Mouse (Mus musculus): ENCODE measurements around the gene Nudc.
"Not testable (repeated sequence)": the region's sequence is repeated elsewhere in the genome, so short reads cannot be mapped to it uniquely, and the experiment has no call there.

Gene Nudc

DNA sequence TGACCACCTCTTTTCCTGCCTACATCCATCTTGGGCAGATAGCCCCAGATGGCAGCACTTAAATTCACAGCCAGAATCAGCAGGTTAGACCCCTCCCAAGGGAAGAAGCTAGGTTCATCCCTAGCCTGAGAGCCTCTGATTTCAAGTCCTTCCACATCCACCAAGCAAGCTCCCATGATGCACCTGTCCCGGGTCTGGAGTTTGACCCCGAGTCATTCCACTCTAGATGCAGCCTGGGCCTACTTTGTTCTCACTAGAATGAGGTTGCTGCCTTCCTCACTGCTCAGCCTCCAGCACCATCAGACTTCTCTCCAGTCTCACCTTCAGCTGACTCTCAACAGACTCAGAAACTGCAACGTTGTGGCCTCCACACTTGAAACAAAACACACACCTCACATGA, 9.7 kb downstream of the Nudc start:
- DNase-seq (ENCODE audit: low read depth, low spot score): no peak

DNA sequence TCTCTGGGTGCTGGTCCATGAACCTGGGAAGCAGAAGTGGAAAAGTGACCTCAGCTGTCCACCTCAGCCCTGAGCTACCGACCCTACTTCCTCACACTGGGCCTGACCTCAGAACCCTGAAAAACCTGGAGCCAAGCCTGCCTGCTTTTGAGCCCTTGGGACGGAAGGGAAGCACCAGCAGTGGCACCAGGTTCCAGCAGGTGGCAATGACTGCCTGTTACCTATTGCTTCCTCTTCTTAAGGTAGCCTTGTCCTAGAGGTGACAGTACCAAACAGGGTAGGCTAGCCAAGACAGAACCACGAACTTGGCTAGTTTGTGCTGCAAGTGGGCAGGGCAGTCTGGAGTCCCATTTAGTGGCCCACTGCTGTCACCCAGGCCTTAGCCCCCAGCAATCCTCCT, 13.0 kb downstream of the Nudc start:
- DNase-seq (ENCODE audit: low read depth, low spot score): no peak

DNA sequence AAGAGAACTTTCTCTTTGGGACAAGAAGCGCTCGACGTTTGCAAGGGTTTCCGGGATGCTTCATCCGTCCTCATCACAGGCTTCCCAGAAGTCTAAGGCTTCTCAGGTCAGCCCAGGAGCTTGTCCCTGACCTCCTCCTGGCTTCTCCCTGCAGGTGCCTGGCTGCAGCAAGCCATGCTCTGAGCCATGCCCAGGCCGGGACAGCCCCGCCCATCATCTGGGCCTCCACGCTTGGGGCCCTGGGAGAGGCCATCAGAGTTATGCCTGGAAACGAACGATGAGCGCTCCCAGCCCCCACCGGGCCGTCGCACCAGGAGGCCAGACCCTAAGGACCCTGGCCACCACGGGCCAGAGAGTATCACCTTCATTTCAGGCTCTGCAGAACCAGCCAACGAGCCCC, 18.0 kb downstream of the Nudc start:
- DNase-seq (ENCODE audit: low read depth, low spot score): no peak

DNA sequence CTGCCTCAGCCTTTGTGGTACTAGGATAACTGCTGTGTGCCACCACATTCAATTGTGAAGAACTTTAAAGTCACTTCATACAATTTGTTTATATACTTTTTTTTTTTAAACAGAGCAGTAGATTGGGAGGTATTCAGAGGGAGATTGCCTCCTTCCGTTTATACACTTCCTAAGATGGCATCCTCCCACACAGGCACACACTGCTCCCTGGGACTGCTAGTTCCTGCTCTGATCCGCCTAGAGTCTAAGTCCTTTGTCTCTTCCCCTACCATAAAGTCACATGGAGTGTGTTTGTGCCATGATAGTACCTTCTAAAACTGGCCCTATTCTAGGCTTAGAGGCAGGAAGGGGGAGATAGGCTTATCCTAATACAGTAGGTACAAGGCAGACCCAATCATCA, 24.3 kb downstream of the Nudc start:
- no peak for DNase-seq (ENCODE audit: low read depth, low spot score)

DNA sequence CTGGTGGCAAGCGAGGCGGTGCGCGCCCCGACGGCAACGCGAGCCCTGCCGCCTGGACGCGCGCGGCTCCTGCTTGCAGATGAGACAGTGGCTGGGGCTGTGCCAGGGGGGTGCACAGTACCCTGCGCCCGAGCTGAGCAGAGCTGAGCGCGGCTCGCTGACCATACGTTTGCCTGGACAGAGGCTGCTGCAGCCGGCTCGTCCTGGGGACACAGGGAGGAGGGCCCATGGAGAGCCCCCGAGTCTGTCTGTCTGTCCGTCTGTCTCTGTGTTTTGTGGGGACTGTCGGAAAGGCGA, 26.5 kb downstream of the Nudc start:
- DNase-seq (ENCODE audit: low read depth, low spot score): no peak

DNA sequence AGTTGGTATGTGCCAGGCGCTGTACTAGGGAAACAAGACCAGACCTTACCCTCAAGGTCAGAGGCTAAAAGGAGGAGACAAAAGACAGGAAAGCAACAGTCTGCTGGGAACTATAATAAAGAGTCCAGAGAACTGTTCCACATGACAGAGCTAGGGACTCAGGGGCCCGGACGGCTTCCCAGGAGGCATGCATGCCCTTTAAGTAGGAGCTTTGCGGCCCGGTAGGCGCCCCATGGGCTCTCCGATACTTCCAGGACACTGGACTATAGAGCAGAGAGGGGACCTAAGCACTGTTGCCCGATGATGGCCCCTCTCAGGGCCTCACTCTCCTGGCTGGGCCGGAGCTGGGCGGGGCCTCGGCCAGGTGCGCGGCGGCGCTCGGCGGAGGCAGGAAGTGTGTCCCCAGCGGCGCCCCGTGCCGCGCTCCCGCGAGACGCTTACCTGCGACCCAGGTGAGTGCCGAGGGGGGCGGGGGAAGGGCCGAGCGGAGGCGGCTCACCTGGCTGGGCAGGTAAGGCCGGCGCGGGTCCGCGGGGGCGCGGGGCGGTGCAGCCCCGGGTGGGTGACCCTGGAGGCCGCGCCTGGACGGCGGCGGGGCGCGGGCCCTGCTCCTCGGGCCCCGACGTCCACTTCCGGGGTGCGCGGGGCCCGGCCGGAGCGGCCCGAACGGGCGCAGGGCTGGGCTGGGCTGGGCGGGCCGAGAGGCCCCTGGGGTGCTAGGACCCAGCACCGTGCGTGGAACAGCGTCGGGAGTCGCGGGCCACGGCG, 27.0 kb downstream of the Nudc start, which contains the start of gene Kdf1:
Kdf1 (plus strand) TSS at position 363 of the 768 bp plus-strand sequence.
- no peak for DNase-seq (ENCODE audit: low read depth, low spot score)

DNA sequence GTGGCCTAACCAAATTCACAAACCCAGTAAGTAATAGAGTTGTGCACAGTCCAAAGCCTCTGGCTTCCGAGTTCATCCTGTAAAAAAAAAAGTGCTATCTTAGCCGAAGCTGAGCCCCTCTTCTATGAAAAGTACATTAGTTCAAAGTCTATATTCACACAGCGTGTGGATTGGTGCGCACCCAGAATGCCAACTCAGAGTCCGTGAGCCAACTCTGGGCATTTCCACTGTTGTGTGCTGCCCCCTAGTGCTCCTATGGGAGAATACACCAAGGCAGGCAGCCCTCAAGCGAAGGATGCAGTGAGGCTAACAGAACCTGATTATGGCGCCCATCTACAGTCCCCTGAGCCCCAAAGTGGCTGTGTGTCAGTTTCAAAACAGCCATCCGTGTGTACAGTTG, 32.8 kb downstream of the Nudc start:
- peak; percentile 25 for DNase-seq (ENCODE audit: low read depth, low spot score)

DNA sequence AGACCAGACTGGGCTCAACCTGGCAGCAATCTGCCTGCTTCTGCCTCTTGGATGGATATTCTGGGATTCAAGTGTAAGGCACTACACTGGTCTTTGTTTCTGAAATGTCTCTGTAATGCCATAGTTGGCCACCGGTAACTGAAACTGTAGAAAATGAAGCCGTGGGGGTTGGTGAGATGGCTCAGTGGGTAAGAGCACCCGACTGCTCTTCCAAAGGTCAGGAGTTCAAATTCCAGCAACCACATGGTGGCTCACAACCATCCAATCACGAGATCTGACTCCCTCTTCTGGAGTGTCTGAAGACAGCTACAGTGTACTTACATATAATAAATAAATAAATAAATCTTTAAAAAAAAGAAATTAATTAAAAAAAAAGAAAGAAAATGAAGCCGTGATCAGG, 33.3 kb downstream of the Nudc start:
- DNase-seq (ENCODE audit: low read depth, low spot score): not testable (repeated sequence)

DNA sequence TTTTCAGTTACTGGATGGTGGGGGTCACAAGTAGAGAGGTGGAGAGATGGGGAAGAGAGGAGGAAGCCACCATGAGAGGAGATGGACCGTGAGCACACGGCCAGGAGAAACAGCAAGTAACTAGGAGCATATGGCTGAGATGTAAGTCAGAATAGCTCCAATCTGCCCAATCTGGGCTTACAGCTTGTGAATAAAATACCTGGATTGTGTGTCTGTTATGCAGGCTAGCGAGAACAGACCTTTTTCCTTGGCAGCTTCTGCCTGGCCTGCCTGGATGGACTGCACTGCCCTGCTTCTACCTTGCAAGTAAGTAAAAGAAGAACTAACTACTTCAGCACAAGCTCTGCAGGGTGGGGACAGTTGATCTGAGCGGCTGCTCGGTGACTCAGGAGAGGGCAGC, 34.7 kb downstream of the Nudc start:
- DNase-seq (ENCODE audit: low read depth, low spot score): no peak

DNA sequence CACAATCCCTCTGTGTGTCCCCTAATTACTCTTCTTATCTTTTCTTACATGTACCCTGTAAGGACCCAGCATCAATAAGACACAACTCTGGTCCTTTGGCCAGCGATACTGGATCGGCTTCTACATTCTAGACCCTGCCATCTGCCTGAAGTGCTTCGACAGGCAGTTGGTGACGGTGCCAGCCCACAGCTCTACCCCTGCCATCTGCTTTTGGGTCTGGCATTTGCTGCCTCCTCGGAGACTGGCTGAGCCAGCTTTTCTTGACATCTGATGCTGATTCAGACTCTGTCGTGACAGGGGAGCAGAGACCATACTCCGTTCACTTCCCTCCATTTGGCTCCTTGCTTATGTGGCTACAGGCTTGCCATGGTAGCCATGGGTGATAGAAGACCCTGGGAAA, 36.8 kb downstream of the Nudc start:
- DNase-seq (ENCODE audit: low read depth, low spot score): no peak

DNA sequence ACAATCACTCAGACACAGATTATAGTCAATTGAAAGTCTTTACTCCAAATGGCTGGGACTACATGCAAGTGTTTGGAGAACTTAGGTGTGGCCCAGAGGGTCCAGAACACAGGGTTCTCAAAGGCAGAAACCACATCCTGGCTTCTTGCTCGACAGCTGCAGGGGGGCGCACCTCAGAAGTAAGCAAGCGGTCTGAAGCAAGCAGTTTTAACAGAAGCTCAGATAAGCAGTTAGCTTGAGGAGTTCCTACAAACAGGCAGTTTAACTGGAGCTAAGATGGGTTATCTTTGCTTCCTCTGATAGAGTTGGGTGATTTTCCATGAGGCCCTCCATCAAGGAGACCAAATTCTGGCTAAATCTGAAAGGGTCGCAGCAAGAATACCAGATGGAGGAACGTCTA, 39.2 kb downstream of the Nudc start:
- no peak for DNase-seq (ENCODE audit: low read depth, low spot score)

DNA sequence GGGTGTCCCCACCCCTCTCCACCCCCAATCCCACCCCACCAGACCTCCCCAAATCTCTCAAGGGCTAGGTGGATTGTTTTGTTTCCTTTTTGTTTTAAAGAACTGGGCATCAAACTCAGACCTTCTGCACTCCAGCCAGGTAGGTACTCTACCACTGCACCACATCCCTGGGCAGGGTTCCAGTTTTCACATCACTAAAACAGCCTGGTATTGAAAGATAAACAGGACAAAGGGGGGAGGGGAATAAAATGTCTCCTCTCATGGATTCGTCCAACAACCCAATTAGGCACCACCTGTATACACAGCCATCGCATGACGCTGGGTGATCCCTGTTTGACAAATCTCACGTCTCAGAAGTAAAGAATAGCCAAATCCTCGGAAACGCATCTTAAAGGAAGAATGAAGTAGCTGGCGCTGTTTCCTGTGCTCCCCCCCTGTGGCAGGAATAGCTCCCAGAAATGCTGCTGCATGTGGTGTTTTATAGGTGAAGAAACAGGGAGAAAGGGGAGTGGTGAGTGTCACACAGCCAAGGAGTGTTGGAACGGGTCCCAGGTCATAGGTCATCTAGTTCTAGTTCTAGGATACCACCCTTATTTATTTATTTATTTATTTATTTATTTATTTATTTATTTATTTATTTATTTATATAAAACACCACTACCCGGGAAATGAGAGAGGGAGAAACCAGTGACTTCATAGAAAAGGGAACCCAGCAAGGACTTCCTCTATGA, 40.9 kb downstream of the Nudc start:
- no peak for DNase-seq (ENCODE audit: low read depth, low spot score)

DNA sequence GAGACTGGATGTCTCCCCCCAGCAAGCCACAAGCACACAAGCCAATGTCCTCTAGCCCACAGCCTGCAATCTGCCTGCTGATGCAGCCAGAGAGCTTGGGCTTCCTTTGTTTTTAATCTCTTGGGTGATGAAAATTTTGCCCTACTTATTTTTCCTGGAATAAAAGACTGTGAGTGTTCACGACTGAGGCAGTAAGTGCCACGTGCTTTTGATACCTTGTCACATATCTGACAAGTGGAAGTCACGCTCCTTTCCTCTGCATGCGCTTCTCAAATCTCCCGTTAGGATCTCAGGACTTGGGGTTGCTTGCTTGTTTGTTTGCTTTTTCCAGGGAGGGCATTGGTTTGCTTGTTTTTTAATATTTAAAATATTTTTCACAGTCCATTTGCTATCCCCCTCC, 41.5 kb downstream of the Nudc start:
- no peak for DNase-seq (ENCODE audit: low read depth, low spot score)

DNA sequence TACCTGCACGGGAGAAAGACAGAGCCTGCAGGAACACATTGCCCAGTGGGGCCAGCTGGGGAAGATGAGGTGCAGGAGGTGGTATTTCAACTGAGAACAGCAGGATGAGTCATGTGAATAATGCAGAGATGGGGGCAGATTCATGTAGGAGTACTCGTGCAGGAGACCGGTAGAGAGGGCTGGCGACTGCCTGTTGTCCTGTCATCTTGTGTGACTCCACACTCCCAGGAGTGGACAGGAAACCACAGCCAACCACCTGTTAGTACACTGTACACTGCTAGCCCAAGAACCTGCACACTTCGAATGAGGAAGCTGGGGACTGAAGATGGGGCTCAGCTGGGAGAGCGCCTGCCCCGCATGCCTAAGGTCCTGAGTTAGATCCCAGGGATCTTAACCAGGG, 44.3 kb downstream of the Nudc start:
- no peak for DNase-seq (ENCODE audit: low read depth, low spot score)

DNA sequence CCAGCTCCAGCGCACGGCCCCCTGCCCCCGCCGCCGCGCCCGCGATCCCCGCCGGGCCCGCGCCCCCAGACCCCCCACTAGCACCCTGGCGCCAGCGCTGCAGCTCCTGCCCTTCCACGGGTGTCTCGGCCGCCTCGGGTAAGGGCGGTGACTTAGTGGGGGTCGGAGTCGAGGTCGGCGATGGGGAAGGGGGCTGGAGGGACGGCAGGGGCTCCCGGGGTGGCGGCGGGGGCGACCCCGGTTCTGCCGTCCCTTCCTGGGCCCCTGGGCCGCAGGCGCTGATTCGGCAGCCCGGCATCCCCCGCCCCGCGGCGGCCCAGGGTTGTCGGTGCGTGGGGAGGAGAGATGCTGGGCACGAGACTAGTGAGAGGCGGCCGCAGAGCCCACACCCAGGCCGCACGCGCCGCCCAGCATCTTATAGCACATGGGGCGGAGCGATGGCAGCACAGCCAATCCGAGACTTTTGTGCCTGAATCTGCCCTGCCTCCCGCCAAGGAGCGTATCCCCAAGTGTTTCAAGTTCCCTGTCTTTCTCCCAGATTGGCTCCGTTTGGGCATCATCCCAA, 47.6 kb downstream of the Nudc start, which contains the start of gene Trnp1:
Trnp1 (minus strand) TSS at position 391 of the 565 bp plus-strand sequence.
- no peak for DNase-seq (ENCODE audit: low read depth, low spot score)

DNA sequence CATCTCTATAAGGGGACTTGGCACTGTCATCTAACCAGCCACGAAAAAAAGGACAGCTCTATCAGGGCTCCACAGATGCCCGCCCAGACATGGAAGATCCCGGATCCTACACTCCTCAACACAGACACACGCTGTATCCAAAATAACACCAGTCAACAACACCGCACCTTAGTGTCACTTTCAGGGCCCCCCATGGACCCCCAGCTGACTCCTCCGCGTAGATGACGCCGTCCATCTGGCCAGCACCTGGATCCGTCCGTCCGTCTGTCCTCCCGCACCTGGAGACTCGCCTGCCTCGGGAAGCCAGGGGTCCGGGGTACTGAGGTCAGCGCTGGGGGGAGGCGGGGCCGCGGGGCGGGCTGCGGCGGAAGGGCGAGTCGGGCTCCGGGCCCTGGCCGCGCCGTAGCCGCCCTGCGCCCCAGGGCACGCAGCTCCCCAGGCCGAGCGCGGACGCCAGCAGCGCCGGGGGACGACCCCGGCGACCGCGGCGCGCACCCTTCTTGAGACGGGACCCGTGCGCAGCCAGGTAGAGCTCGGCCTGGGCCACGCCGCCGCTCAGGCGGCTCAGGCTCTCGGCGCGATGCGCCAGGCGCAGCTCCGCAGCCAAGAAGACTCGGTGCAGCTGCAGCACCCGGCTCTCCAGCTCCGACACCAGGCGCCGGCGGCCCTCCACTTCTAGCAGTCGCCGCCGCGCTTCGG, 48.2 kb downstream of the Nudc start:
- DNase-seq (ENCODE audit: low read depth, low spot score): no peak

DNA sequence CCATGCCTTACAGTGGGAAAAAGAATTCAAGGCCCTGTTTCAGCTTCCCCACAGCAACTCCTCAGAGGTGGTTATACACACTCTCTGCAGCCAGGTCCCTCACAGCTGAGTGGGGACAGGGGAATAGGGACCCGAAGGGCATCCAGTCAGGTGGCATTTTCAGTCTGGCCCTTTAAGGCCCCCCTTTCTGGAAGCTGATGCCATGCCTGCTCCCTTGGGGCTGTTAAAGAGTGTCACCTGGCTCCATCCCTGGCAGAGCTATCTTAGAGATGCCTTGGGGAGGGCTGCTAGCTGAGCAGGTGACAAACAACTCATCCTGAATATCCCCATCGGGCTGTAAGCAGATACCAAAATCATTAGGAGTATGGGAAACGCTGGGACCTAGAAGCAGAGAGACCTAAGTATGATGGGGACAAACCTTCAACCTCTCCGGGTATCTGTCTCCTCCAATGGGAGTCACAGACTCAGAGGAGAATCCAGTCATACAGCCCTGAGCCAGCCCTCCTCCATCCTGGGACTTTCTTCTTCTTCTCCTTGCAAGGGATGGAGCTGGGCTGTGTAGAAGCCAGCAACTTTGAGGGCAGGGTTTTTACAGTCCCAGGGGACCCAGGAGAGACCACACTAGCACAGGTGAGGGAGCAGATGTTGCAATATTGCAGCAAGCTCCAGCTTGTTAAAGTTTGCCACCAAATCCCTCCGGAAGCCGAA, 48.9 kb downstream of the Nudc start:
- DNase-seq (ENCODE audit: low read depth, low spot score): no peak

DNA sequence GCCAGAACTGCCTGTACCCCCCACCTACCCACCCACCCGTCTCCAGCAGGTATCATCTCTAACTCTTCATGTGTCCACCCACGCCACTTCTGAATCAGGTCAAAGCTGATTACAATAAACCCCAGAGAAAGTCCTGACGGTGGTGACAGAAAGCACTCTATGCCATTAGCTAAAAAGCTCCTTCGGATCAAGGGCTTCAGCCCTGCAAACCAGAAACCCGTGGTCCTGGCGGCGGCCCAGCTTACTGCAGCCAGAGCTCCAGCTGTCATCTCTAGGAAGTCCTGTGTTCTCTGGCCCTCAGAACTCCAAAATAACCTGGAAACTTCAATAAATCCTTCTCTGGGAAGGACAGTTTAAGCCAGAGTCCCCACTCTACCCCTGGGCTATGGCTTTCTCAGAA, 50.1 kb downstream of the Nudc start:
- no peak for DNase-seq (ENCODE audit: low read depth, low spot score)

DNA sequence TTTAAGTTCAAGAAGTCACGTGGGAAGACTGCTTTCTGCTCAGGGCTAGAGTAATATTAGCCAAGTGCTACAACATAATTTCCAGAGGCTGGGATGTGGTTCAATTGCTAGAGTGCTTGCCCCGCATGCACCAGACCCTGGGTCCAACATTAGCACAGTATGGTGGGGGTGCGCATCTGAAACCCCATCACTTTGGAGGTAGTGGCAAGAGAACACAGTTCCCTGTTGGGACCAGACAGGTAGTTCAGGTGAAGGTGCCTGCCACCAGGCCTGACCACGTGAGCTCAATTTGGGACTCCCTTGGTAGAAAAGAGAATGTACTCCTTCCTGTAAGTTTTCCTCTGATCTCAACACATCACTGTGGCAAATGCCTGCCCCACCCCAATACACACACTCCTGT, 50.9 kb downstream of the Nudc start:
- no peak for DNase-seq (ENCODE audit: low read depth, low spot score)

DNA sequence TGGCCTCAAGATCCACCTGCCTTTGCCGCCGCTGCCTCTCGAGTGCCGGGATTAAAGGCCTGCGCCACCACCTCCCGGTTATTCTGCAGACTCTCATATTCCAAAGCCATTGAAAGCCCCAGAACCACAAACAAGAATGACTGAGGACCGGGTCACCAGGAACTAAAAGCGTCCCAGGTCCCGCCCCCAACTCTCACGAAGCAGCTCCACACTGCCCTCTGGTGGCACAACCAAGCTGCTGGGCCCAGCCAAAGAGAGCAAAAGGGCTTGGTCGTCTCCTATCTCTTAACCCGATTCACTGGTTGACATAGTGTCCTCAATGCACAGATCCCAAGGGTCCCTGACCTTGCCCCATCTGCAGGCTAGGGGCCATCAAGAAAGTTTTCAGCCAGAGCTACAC, 51.4 kb downstream of the Nudc start:
- peak; percentile 53 for DNase-seq (ENCODE audit: low read depth, low spot score)

DNA sequence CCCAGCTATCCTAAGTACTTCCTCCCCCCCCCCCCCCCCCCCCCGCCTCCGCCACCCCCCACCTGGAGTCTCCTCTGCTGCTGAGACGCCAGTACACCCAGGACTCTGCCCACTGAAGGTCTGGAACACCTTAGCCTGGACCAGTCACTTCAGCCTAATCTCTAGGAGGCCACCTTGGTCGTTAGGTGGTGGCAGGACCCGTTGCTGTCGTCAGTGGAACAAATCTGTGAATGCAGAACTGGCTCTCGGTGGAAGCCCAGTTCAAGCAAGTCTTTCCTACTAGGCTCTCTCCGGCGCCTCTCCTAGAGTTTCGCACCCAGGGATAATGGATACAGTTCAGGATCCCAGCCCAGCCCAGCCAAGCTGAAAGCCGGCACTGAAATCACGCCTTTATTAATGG, 51.9 kb downstream of the Nudc start:
- no peak for DNase-seq (ENCODE audit: low read depth, low spot score)

DNA sequence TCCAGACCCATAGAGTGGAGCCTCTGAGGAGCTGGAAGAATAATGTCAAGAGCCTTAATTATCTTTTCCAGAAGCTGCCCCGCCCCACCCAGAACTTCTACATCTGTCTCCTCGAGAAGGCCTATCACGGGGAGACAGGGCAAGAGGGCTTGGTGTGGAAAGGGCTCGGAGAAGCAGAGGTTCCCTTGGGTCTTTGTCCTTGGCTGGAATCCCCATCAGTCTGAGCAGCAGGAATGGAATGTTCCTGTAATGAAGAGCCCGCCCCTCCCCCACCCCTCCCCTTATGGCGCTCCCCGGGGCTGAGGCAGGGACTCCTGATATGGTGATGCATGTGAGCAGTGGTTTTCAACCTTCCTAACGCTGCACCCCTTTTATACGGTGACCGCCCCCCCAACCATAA, 54.0 kb downstream of the Nudc start:
- no peak for DNase-seq (ENCODE audit: low read depth, low spot score)

Measured in c-Kit-negative CD71-positive TER-119-positive erythroid progenitor cells, embryonic 14.5 days (primary cell).